In the genomic region with DNA sequence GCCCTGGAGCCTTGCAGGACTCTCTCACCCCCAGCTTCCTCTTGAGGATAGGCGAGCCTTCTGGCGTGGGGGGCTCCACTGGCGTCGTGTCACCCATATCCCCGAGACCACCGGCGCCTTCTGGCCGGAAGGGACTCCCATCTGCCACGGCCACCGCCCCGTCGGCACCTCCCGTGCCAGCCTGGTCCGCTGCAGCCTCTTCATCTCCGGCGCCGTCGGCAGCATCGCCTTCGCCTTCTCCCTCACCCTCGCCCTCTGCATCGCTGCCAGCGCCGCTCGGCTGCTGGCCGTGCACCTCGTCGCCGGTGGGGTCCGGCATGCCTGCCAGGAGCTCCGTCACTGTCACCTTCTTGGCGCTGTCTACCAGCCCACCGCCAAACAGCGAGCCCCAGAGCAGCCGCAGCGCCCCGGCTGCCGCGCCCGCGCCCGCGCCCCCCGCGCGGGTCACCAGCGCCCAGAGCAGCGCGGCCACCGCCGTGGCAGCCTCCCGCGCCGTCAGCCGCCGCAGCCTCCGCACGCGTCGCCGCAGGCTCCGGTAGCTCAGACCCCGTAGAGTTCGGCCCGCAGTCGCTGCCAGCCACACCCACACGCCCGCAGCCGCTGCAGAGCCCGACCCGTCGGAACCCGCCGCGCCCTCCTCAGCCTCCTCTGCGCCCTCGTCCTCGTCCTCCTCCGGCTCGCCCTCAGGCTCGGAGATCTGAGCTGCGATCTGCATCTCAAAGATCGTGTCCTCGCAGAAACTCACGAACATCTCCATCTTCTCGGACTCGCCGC, we compare ENCODE assay signal across 8 mouse cellular contexts. TPM values are rescaled to one million over a fixed set of nuclear protein-coding genes. Genes with fewer than 3 reads are reported as not detected.
DNase-seq lines count a peak whose midpoint lies in the region; ATAC-seq and TF ChIP-seq lines count a peak whose summit lies in the region.

No protein-coding gene starts in this region.

- H3K4me3 ChIP-seq in lung, embryonic 14.5 days (ENCODE audit: low read depth, low read length): peak overlapping the region; percentile 40
- peak overlapping the region; percentile 51 for H3K4me3 ChIP-seq in embryonic facial prominence, embryonic 13.5 days
- H3K4me3 ChIP-seq in limb, embryonic 12.5 days (replicated peaks): peak overlapping the region; percentile 45
- peak overlapping the region; percentile 44 for H3K4me3 ChIP-seq in small intestine, adult 2 months (ENCODE audit: low read depth, low read length)

- no peaks in the 10 kb centered on the region for H3K36me3 ChIP-seq in lung, embryonic 14.5 days (ENCODE audit: insufficient read depth)
- 0 out of 2 replicates have a peak, but pooled peaks cover 7% of the 10 kb centered on the region for H3K36me3 ChIP-seq in embryonic facial prominence, embryonic 13.5 days
- H3K36me3 ChIP-seq in limb, embryonic 12.5 days: peaks cover 8% of the 10 kb centered on the region; the same call in 1 of the 2 replicates
- no peaks in the 10 kb centered on the region for H3K36me3 ChIP-seq in small intestine, adult 2 months (ENCODE audit: control insufficient read depth, insufficient read depth, low read length)

- no peaks in the 10 kb centered on the region for H3K4me1 ChIP-seq in lung, embryonic 14.5 days (ENCODE audit: insufficient read depth)
- H3K4me1 ChIP-seq in embryonic facial prominence, embryonic 13.5 days: peaks cover 10% of the 10 kb centered on the region
- H3K4me1 ChIP-seq in limb, embryonic 12.5 days (replicated peaks): peaks cover 7% of the 10 kb centered on the region
- peaks cover 5% of the 10 kb centered on the region for H3K4me1 ChIP-seq in small intestine, adult 2 months (ENCODE audit: control insufficient read depth, insufficient read depth, insufficient read length, low read length)

- H3K27me3 ChIP-seq in lung, embryonic 14.5 days (ENCODE audit: insufficient read depth, low read length): peaks cover 40% of the 10 kb centered on the region
- peaks cover 44% of the 10 kb centered on the region for H3K27me3 ChIP-seq in embryonic facial prominence, embryonic 13.5 days
- peaks cover 53% of the 10 kb centered on the region for H3K27me3 ChIP-seq in limb, embryonic 12.5 days
- peaks cover 18% of the 10 kb centered on the region for H3K27me3 ChIP-seq in small intestine, adult 2 months (ENCODE audit: control insufficient read depth, insufficient read depth, low read length)

- peak overlapping the region; percentile 52 for H3K9ac ChIP-seq in lung, embryonic 14.5 days
- H3K9ac ChIP-seq in embryonic facial prominence, embryonic 13.5 days: peak overlapping the region; percentile 64
- H3K9ac ChIP-seq in limb, embryonic 12.5 days (replicated peaks): peak overlapping the region; percentile 57

- peak overlapping the region; percentile 70 for H3K4me2 ChIP-seq in lung, embryonic 14.5 days
- H3K4me2 ChIP-seq in embryonic facial prominence, embryonic 13.5 days: peak overlapping the region; percentile 78
- peak overlapping the region; percentile 69 for H3K4me2 ChIP-seq in limb, embryonic 12.5 days

- no peak for TF ChIP-seq POLR2A in small intestine, adult 2 months (IDR thresholded peaks at IDR 0.05; ENCODE audit: low read depth, low read length)

- no peak for TF ChIP-seq CTCF in lung, embryonic 14.5 days (IDR thresholded peaks at IDR 0.05; ENCODE audit: low read depth)
- TF ChIP-seq CTCF in small intestine, adult 2 months (IDR thresholded peaks at IDR 0.05; ENCODE audit: extremely low read depth, insufficient read length, insufficient replicate concordance, low read depth, low read length): no peak

- 0 out of 2 replicates have a peak, but pooled peaks cover 4% of the 10 kb centered on the region for H3K9me3 ChIP-seq in lung, embryonic 14.5 days (ENCODE audit: low read depth, low read length)
- H3K9me3 ChIP-seq in embryonic facial prominence, embryonic 13.5 days: peaks cover 5% of the 10 kb centered on the region
- H3K9me3 ChIP-seq in limb, embryonic 12.5 days: peaks cover 6% of the 10 kb centered on the region; the same call in 1 of the 2 replicates

- H3K27ac ChIP-seq in lung, embryonic 14.5 days (ENCODE audit: low read depth): no peak overlapping the region
- H3K27ac ChIP-seq in embryonic facial prominence, embryonic 13.5 days: no peak overlapping the region
- H3K27ac ChIP-seq in limb, embryonic 12.5 days: no peak overlapping the region
- H3K27ac ChIP-seq in small intestine, adult 2 months (ENCODE audit: insufficient read depth, low read depth, low read length): no peak overlapping the region

- DNase-seq in lung, embryonic 14.5 days: peak; percentile 22
- no peak for DNase-seq in lung, adult 18-20 months
- no peak for DNase-seq in natural killer cell, adult 2 months (ENCODE audit: low spot score in 2 of 2)
- no peak for DNase-seq in adrenal gland, adult (ENCODE audit: inconsistent age in 2 of 2, low spot score in 1 of 2)
- no peak for DNase-seq in right cerebral cortex, adult 18-20 months

- ATAC-seq in lung, embryonic 14.5 days (ENCODE audit: insufficient read depth): no peak
- no peak for ATAC-seq in embryonic facial prominence, embryonic 13.5 days (ENCODE audit: insufficient number of reproducible peaks, insufficient read depth, low FRiP score, low TSS enrichment, low read depth)
- no peak for ATAC-seq in limb, embryonic 12.5 days (ENCODE audit: insufficient number of reproducible peaks, insufficient read depth, low FRiP score, low TSS enrichment, low read depth)

- WGBS in lung, embryonic 14.5 days: 2% methylated on average over 79 of the region's 88 CpGs
- 4% methylated on average over 75 of the region's 88 CpGs for WGBS in embryonic facial prominence, embryonic 13.5 days
- WGBS in limb, embryonic 12.5 days: 3% methylated on average over 86 of the region's 88 CpGs
- WGBS in small intestine, adult 2 months: 4% methylated on average over 88 of the region's 88 CpGs

RNA-seq across cellular contexts. Expression of a gene that starts 37.8 kb away (rescaled TPM):
- polyA plus RNA-seq in lung, embryonic 14.5 days (2014; fragmentation: Nextera tagmentation; extraction: Ambion mirVana): 8.5 and 10.7 TPM in 2 replicates
- polyA plus RNA-seq in embryonic facial prominence, embryonic 13.5 days (2015; fragmentation: Nextera tagmentation; extraction: Ambion mirVana): 7.7 and 9.9 TPM in 2 replicates
- 10.9 and 11.9 TPM in 2 replicates for polyA plus RNA-seq in limb, embryonic 12.5 days (2016; fragmentation: Nextera tagmentation; extraction: Ambion mirVana)
- 11.1 and 21.3 TPM in 2 replicates for polyA plus RNA-seq in small intestine, adult 2 months (2012; rRNA removed)

RNA-seq across cellular contexts. Expression of a gene that starts 38.0 kb away (rescaled TPM):
- 392 and 398 TPM in 2 replicates for polyA plus RNA-seq in lung, embryonic 14.5 days (2014; fragmentation: Nextera tagmentation; extraction: Ambion mirVana)
- polyA plus RNA-seq in embryonic facial prominence, embryonic 13.5 days (2015; fragmentation: Nextera tagmentation; extraction: Ambion mirVana): 453 and 455 TPM in 2 replicates
- 438 and 440 TPM in 2 replicates for polyA plus RNA-seq in limb, embryonic 12.5 days (2016; fragmentation: Nextera tagmentation; extraction: Ambion mirVana)
- polyA plus RNA-seq in small intestine, adult 2 months (2012; rRNA removed): 135 and 169 TPM in 2 replicates

RNA-seq across cellular contexts. Expression of a gene that starts 57.5 kb away (rescaled TPM):
- polyA plus RNA-seq in lung, embryonic 14.5 days (2014; fragmentation: Nextera tagmentation; extraction: Ambion mirVana): 266 and 270 TPM in 2 replicates
- 232 and 258 TPM in 2 replicates for polyA plus RNA-seq in embryonic facial prominence, embryonic 13.5 days (2015; fragmentation: Nextera tagmentation; extraction: Ambion mirVana)
- 269 and 283 TPM in 2 replicates for polyA plus RNA-seq in limb, embryonic 12.5 days (2016; fragmentation: Nextera tagmentation; extraction: Ambion mirVana)
- polyA plus RNA-seq in small intestine, adult 2 months (2012; rRNA removed): 506 and 1,069 TPM in 2 replicates
